Mouse (Mus musculus): Measurements from ENCODE around the gene Rpl41. TPM values are rescaled to one million over a fixed set of nuclear protein-coding genes. Genes with fewer than 3 reads are reported as not detected.
"Not testable (repeated sequence)": the region's sequence is repeated elsewhere in the genome, so short reads cannot be mapped to it uniquely, and the experiment has no call there.

Gene Rpl41
- polyA plus RNA-seq, 1 experiment = 1,490 TPM

GRCm38 (mm10) chr10:128578330-128578729 lies 29.2 kb upstream of the Rpl41 start:
- no peak for TF ChIP-seq POLR2A (IDR thresholded peaks at IDR 0.05; ENCODE audit: borderline replicate concordance, insufficient read depth, low read length)
- no peak for TF ChIP-seq CTCF (IDR thresholded peaks at IDR 0.05; ENCODE audit: borderline replicate concordance, insufficient read depth, low read depth, low read length)
- Histone ChIP-seq H3K27me3 (ENCODE audit: control insufficient read depth, insufficient read depth, low read length) (no peaks in the 10 kb centered on the region), H3K27ac (ENCODE audit: insufficient read depth, low read length) (no peak overlapping the region), H3K4me3 (replicated peaks; ENCODE audit: insufficient read depth, low read depth, low read length) (no peak overlapping the region), H3K4me1 (ENCODE audit: control insufficient read depth, insufficient read depth, low read length) (no peaks in the 10 kb centered on the region)
- no peak for DNase-seq
- 79% methylated on average over 11 of the region's 11 CpGs for WGBS

DNA sequence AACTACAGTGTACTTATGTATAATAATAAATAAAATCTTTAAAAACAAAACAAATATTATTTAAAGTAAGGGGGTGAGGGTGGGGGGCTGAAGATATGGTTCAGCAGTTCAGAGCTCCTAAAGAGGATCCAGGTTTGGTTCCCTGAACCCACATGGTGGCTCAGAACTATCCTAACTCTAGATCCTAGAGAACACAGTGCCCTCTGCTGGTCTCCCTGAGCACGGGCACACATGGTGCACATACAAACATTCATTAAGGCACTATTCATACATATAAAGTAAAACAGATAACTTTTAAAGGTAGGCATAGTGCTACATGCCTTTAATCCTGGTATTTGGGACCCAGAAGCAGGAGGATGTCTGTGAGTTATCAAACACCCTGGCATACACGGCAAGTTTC lies 26.0 kb upstream of the Rpl41 start:
- TF ChIP-seq CTCF (IDR thresholded peaks at IDR 0.05; ENCODE audit: borderline replicate concordance, insufficient read depth, low read depth, low read length) = no peak
- no peak for TF ChIP-seq POLR2A (IDR thresholded peaks at IDR 0.05; ENCODE audit: borderline replicate concordance, insufficient read depth, low read length)
- Histone ChIP-seq H3K27ac (ENCODE audit: insufficient read depth, low read length) (no peak overlapping the region), H3K4me3 (replicated peaks; ENCODE audit: insufficient read depth, low read depth, low read length) (no peak overlapping the region), H3K4me1 (ENCODE audit: control insufficient read depth, insufficient read depth, low read length) (no peaks in the 10 kb centered on the region), H3K27me3 (ENCODE audit: control insufficient read depth, insufficient read depth, low read length) (no peaks in the 10 kb centered on the region)
- 96% methylated on average over 2 of the region's 2 CpGs for WGBS
- DNase-seq = no peak

DNA sequence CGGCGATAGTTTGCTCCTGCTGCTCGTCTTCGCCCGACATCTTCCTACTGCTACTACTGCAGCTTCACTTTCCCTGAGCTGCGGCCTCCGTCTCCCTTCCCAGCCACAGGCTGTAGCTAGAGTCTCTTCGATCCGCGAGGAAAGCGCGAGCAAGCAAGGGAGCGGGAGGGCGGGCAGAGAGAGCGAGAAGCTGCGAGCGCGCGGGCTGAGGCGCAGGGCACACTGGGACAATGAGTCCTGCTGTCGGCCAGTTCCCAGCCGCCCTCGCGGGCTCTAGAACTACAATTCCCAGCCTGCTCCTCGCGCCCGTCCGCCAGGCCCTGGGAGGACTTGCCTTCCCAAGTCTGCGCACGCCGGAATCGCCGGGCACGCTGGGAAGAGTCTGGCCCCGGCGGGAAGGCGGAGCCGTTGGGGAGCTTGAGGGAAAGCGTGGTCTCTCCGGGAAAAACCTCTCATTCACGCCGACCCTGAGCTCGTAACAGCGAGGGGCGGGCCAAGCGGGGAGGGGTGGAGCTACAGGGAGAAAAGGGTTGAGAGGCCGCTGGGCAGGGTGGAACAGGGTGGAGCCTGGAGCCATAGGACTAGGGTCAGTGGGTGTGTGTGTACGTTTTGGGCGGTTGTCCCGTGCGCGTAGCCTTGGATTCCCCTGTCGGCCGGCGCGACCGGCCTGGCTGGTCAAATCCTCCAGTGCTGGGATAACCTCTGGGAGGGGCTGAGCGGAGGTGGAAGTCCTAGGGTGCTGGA lies 16.9 kb upstream of the Rpl41 start, which contains the start of gene Pa2g4:
TSS of gene Pa2g4 (minus strand) at position 200 of the 744 bp plus-strand sequence.
- Histone ChIP-seq H3K27me3 (ENCODE audit: control insufficient read depth, insufficient read depth, low read length) (no peaks in the 10 kb centered on the region), H3K4me1 (ENCODE audit: control insufficient read depth, insufficient read depth, low read length) (no peaks in the 10 kb centered on the region; the same call in none of the 2 replicates), H3K4me3 (replicated peaks; ENCODE audit: insufficient read depth, low read depth, low read length) (peak within 1 kb of the TSS; percentile 81), H3K27ac (ENCODE audit: insufficient read depth, low read length) (peak within 1 kb of the TSS; percentile 17)
- under 1% methylated on average over 58 of the region's 58 CpGs for WGBS
- DNase-seq = peak; percentile 98 to 99
- TF ChIP-seq CTCF (IDR thresholded peaks at IDR 0.05; ENCODE audit: borderline replicate concordance, insufficient read depth, low read depth, low read length) (no peak), POLR2A (IDR thresholded peaks at IDR 0.05; ENCODE audit: borderline replicate concordance, insufficient read depth, low read length) (peak; percentile 76; the same call in 1 of the 2 replicates)

GRCm38 (mm10) chr10:128565206-128565787 lies 16.2 kb upstream of the Rpl41 start:
- 1% methylated on average over 46 of the region's 46 CpGs for WGBS
- no peak for DNase-seq
- Histone ChIP-seq H3K4me1 (ENCODE audit: control insufficient read depth, insufficient read depth, low read length) (no peaks in the 10 kb centered on the region; the same call in none of the 2 replicates), H3K27ac (ENCODE audit: insufficient read depth, low read length) (peak overlapping the region; percentile 1; the same call in 1 of the 2 replicates), H3K27me3 (ENCODE audit: control insufficient read depth, insufficient read depth, low read length) (no peaks in the 10 kb centered on the region), H3K4me3 (replicated peaks; ENCODE audit: insufficient read depth, low read depth, low read length) (peak overlapping the region; percentile 81)
- TF ChIP-seq POLR2A (IDR thresholded peaks at IDR 0.05; ENCODE audit: borderline replicate concordance, insufficient read depth, low read length) (no peak), CTCF (IDR thresholded peaks at IDR 0.05; ENCODE audit: borderline replicate concordance, insufficient read depth, low read depth, low read length) (no peak)

DNA sequence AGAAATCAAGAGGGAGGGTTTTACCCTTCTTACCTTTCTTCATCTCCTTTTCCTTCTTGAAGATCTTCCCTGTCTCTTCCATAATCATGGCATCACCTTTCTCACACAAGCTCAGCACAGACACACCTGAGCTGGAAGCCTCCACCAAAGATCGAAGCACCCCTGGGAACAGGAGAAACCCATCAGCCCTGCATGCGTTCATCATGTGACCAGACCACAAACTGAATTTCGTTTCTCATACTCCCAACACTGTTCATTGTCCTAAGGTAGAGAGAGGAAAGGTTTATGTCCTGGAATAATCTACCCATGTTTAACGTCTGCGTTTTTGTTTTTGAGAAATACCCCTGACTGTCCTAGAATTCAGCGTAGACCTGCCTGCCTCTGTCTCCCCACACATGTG lies 14.4 kb upstream of the Rpl41 start:
- DNase-seq = no peak
- no peaks in the 10 kb centered on the region for H3K27me3 ChIP-seq (ENCODE audit: control insufficient read depth, insufficient read depth, low read length)

DNA sequence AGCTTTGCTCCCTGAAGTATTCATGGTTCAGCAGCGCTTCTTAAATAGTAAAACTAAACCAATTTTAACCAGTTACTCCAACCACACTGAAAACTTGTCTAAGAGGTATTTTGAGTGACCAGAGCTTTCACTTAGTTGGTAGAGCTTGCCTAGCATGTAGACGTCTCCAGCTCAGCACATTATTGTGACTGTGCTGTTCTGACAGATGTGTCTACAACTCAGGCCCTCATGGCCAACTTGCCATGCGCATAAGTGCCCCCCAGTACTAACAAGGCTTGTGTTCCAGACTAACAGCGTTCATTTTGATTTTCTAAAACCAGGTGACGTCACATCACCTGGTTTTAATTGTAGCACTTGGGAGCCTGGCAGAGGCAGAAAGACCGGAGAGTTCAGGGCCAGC lies 7.9 kb upstream of the Rpl41 start:
- H3K27me3 ChIP-seq (ENCODE audit: control insufficient read depth, insufficient read depth, low read length) = no peaks in the 10 kb centered on the region
- no peak overlapping the region for H3K4me3 ChIP-seq (replicated peaks; ENCODE audit: insufficient read depth, low read depth, low read length)
- no peaks in the 10 kb centered on the region for H3K4me1 ChIP-seq (ENCODE audit: control insufficient read depth, insufficient read depth, low read length)
- H3K27ac ChIP-seq (ENCODE audit: insufficient read depth, low read length) = no peak overlapping the region
- no peak for DNase-seq
- WGBS = 85% methylated on average over 6 of the region's 6 CpGs
- TF ChIP-seq POLR2A (IDR thresholded peaks at IDR 0.05; ENCODE audit: borderline replicate concordance, insufficient read depth, low read length) (no peak), CTCF (IDR thresholded peaks at IDR 0.05; ENCODE audit: borderline replicate concordance, insufficient read depth, low read depth, low read length) (no peak)

More for the DNA sequence above, 14.4 kb upstream of the Rpl41 start:
- H3K4me1 ChIP-seq (ENCODE audit: control insufficient read depth, insufficient read depth, low read length) = no peaks in the 10 kb centered on the region; the same call in none of the 2 replicates
- TF ChIP-seq CTCF (IDR thresholded peaks at IDR 0.05; ENCODE audit: borderline replicate concordance, insufficient read depth, low read depth, low read length) = no peak
- no peak for TF ChIP-seq POLR2A (IDR thresholded peaks at IDR 0.05; ENCODE audit: borderline replicate concordance, insufficient read depth, low read length)
- H3K27ac ChIP-seq (ENCODE audit: insufficient read depth, low read length) = no peak overlapping the region
- WGBS = 81% methylated on average over 6 of the region's 6 CpGs
- H3K4me3 ChIP-seq (replicated peaks; ENCODE audit: insufficient read depth, low read depth, low read length) = no peak overlapping the region

DNA sequence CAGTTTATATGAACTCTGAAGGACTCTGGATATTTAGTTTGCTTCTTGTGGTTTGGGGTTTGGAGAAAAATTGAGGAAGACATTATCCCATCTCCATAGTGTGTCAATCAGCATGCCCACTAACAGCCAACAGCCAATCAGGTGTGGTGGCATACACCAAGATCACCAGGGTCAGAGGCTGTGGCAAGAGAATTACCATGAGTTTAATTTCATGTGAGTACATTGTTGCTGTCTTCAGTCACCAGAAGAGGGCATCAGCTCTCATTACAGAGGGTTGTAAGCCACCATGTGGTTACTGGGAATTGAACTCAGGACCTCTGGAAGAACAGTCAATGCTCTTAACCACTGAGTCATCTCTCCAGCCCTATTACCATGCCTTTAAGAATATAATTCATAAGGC lies 7.2 kb upstream of the Rpl41 start:
- no peak overlapping the region for H3K27ac ChIP-seq (ENCODE audit: insufficient read depth, low read length)
- H3K27me3 ChIP-seq (ENCODE audit: control insufficient read depth, insufficient read depth, low read length) = no peaks in the 10 kb centered on the region
- no peak overlapping the region for H3K4me3 ChIP-seq (replicated peaks; ENCODE audit: insufficient read depth, low read depth, low read length)
- TF ChIP-seq CTCF (IDR thresholded peaks at IDR 0.05; ENCODE audit: borderline replicate concordance, insufficient read depth, low read depth, low read length) = 0 out of 2 replicates have a peak, but pooled peaks have one; percentile 3
- TF ChIP-seq POLR2A (IDR thresholded peaks at IDR 0.05; ENCODE audit: borderline replicate concordance, insufficient read depth, low read length) = no peak
- DNase-seq = no peak
- H3K4me1 ChIP-seq (ENCODE audit: control insufficient read depth, insufficient read depth, low read length) = no peaks in the 10 kb centered on the region

DNA sequence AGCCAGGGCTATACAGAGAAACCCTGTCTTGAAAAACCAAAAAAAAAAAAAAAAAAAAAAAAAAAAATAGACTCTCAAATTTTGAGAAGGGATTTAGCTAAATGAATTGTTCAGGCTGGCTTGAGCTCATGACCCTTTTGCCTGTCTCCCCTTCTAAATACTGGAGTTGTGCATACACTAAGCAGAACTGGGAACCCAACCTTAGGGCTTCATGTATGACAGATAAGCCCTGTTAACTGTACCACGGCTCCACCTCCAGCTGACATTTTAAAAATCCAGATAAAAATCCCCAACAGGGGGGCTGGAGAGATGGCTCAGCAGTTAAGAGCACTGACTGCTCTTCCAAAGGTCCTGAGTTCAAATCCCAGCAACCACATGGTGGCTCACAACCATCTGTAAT lies 6.5 kb upstream of the Rpl41 start:
- not testable (repeated sequence) for H3K27me3 ChIP-seq (ENCODE audit: control insufficient read depth, insufficient read depth, low read length); H3K4me1 ChIP-seq (ENCODE audit: control insufficient read depth, insufficient read depth, low read length); DNase-seq; H3K27ac ChIP-seq (ENCODE audit: insufficient read depth, low read length); H3K4me3 ChIP-seq (replicated peaks; ENCODE audit: insufficient read depth, low read depth, low read length)
- WGBS = 82% methylated on average over 1 of the region's 1 CpGs

DNA sequence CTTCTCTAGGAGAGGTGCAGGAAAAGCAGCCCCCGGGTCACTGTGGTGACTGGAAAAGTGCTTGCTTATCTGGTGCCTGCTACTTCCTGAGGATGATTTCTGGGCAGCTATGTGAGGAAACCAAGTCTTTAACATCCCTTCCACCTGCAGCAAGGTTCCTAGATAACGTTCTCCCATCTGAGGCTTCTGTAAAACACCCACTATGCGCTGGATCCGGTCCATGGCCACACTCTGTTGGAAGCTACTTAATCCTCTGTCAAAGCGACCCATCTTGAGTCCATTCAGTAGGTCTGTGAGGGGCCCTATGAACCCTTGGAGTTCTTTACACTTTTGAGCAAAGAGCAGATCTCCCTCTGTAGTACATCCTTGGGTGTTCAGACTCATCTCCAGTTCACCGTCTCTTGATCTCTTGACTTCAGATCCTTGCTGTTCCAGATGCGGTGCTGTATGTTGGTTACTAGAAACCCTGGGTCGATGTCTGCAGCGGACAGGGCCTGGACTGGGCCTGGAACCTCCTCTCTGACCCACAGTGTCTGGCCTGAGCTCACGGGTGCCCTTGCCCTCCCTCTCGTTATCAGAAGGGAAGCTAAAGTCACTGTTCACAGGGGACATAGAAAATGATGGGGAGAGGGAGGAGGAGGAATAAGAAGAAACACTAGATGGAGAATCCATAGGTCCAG lies 1.2 kb upstream of the Rpl41 start:
- WGBS = 91% methylated on average over 11 of the region's 11 CpGs
- not testable (repeated sequence) for H3K27me3 ChIP-seq (ENCODE audit: control insufficient read depth, insufficient read depth, low read length); H3K4me3 ChIP-seq (replicated peaks; ENCODE audit: insufficient read depth, low read depth, low read length); H3K4me1 ChIP-seq (ENCODE audit: control insufficient read depth, insufficient read depth, low read length); H3K27ac ChIP-seq (ENCODE audit: insufficient read depth, low read length)
- DNase-seq = peak; percentile 20 to 24

- peak overlapping the region; percentile 79; the same call in 1 of the 2 replicates for H3K27ac ChIP-seq (ENCODE audit: insufficient read depth, low read length)
- not testable (repeated sequence) for H3K4me1 ChIP-seq (ENCODE audit: control insufficient read depth, insufficient read depth, low read length); H3K27me3 ChIP-seq (ENCODE audit: control insufficient read depth, insufficient read depth, low read length); H3K4me3 ChIP-seq (replicated peaks; ENCODE audit: insufficient read depth, low read depth, low read length)
- WGBS = 45% methylated on average over 6 of the region's 6 CpGs
- DNase-seq = peak; percentile 55 to 56
Measured at GRCm38 (mm10) chr10:128549682-128550057, 565 bp upstream of the Rpl41 start.
